Mouse (Mus musculus): ENCODE measurements around the gene Col5a3.
"Not testable (repeated sequence)": the region's sequence is repeated elsewhere in the genome, so short reads cannot be mapped to it uniquely, and the experiment has no call there.

Col5a3 gene

DNA sequence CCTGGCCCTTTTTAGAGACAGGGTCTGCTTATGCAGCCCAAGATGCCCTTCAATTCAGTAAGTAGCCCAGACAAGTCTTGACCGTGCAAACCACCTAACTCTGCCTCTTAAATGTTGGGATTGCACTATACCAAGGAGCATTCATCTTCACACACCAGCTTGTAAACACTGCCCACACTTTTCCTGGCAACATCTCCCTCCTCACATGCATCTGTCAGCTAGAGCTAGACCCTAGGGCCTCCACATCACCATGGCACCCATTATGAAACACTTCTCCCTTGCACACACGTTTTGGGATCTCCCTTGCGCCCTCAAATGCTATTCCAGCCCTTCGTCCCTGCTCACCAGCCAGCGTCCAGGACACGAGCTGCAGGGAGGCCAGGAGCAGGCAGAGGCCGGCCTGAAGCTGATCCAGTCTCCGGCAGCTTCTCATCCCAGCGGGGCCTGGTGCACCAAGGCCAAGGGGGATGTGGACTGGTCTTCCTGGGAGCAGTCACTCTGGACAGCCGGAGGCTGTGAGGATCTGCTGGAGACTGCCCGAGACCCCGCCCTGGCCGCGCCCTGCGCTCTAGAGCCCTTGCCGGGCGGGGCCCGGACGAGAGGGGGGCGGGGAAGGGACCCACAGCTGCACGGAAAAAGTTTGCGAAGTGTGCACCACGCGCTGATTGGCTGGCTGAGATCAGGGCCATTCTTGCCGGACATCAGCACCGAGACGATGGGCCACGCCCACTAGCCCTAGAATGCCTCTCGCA is at the start of gene Col5a3:
TSS of gene Col5a3 (minus strand) at position 547 of the 752 bp plus-strand sequence.
- DNase-seq (ENCODE audit: low spot score in 2 of 2) = peak in 1 of 2 experiments; percentile 39

DNA sequence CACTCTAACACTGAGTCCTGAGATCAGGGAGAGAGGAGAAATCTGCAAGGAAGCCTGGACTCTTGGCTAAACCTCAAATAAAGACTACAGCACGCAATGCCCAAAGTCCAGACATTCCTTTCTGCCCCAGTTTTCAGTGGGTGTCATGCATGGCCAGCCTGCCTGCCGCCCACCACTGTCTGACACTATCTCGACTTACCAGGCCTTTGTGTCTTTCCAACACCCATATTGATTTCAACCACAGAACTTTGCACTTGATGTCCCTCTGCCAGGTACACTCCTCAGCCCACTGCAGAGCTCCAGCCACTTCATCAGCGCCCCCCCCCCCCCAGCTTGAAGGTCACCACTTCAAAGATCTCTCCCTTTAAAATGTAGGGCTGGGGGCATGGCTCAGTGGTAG is 47.4 kb upstream of the Col5a3 start:
- no peak for DNase-seq (ENCODE audit: low spot score in 2 of 2)

DNA sequence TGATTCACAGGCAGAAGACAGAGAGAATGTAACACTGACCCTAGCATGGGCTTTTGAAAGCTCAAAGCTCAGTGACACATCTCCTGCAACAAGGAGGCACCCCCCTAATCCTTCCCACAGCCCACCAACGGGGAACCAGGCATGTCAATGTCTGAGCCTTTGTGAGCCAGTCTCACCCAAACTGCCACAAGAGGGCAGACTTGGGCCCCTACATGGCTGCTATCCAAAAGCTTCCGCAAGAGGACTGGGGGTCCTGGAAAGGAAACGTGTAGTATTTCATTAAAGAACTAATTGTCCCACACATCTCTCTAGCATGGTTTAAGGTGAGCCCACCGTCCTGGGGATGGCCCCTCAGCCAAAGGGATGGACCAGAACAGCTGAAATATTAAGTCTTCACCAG is 47.0 kb upstream of the Col5a3 start:
- DNase-seq (ENCODE audit: low spot score in 2 of 2) = no peak

DNA sequence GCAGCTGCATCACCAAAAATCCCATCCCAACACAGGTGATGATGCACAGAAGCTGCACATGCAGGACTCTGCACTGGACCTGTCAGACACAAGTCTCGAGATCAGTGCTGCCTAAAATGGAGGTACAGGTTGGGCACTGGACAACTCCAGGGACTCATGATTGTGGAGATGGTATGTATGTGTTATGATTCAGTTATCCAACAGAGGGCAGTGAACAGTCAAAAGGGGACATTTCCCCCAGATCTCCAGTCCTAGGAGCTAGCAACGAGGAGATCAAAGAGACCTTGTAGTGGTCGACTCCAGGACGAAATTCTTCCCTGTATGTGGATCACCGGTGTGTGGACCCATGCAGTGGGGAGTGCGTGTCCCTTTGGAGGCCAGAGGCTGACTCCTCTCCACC is 45.1 kb upstream of the Col5a3 start:
- DNase-seq (ENCODE audit: low spot score in 2 of 2) = no peak

DNA sequence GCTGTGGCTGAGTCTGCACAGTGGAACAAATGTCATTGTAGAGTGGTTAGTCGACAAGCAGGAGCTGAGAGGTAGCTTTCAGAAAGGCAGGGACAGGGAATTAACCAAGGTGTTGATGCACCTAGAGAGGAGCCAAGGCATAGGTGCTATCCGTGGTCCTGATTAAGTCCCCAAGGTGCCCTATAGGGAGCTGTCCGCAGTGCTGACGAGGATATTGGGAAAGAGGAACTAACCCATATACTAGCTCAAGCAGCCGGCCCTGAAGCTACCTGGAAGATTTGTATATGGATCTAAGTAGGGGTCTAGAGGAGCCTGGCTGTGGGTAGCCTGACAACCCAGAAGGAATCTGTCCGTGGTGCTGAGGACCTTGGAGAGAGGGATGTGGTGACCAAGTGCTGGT is 42.3 kb upstream of the Col5a3 start:
- DNase-seq (ENCODE audit: low spot score in 2 of 2) = no peak

DNA sequence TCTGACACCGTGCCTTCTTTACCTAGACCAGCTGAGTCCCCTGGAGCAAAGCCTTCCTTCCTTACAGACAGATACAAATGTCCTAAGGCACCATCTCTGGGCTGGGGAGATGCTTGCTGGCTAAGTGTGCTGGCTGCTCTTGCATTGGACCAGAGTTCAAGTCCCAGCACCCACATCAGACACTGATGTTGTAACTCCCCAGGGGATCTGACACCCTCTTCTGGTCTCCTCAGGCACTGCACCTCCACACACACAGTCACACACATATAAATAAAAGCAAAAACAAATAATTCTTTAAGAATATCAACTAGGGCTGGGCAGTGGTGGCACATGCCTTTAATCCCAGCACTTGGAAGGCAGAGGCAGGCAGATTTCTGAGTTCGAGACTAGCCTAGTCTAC is 35.3 kb upstream of the Col5a3 start:
- no peak for DNase-seq (ENCODE audit: low spot score in 2 of 2)

DNA sequence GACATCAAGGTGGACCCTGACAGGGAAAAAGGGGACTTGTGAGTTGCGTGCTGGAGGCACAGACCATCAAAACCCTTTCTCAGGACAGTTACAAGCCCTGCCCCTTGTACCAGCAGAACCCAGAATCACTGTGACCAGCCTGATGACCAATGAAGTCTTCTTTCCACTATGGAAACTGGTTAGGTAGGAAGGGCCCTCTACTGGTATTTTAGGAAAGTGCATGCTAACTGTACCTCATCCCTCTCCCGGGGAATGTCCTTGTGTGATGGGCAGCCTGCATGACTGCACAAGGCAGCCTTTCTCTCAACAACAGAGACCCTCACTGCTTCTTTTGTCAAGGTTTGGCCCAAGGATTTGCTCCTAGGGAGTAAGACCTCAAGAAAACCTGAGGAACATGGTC is 27.8 kb upstream of the Col5a3 start:
- no peak for DNase-seq (ENCODE audit: low spot score in 2 of 2)

DNA sequence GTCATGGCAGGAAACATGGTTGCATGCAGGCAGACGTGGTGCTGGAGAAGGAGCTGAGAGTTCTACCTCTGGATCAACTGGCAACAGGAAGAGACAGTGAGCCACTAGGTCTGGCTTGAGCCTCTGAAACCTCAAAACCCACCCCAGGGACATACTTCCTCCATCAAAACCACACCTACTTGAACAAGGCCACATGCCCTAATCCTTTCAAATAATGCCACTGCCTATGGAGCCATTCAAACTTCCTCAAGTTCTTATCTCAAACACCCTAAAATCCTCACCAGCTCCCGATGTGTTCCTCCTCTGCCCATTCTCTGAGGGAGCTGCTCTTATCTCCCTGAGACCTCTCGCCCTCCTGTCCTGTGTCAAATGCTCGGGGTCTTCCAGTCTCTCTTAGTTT is 27.3 kb upstream of the Col5a3 start:
- no peak for DNase-seq (ENCODE audit: low spot score in 2 of 2)

DNA sequence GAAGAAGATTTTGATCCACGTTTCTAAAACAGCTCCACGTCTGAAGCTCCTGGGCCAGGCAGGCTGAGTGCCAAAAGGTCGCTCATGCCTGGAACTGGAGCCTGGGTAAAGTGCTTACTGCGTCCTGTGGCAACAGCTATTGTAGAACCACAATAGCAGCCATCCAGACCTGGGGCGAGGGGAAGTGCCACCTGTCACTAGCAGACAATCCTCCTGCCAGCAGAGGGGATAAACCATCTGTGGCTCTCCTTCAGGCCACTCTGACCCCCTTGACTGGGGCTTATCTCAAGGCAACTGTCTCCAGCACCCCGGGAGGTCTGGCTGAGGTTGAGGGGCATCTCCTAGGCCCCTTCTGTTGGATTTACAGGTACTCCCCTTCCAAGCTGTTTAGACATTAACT is 24.1 kb upstream of the Col5a3 start:
- DNase-seq (ENCODE audit: low spot score in 2 of 2) = no peak

DNA sequence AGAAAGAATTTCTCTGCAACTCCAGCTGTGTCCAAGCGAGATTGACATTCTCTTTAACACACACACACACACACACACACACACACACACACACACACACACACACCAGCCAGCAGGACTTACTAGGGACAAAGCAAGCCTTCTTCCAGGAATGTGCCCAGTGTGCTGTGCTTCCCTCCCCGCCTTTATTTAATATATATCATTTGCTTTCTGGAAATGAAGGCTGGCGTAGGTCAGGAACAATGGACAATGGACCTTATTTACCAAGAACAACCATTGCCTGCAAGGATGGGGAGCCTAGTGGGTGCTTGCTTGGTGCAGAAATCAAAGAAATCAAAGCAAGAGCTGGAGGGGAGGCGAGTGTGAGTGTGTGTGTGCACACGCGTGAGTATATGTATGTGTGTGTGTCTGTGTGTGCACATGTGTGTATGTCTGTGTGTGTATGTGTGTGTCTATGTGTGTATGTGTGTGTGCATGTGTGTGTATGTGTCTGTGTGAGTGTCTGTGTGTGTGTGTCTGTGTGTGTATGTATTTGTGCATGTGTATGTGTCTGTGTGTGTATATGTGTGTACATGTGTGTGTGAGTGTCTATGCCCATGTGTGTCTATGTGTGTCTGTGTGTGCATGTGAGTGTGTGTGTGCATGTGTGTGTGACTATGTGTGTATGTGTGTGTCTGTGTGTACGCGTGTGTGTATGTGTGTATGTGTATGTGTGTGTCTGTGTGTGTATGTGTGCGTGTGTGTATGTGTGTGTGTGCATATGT is 22.5 kb upstream of the Col5a3 start:
- no peak for DNase-seq (ENCODE audit: low spot score in 2 of 2)

DNA sequence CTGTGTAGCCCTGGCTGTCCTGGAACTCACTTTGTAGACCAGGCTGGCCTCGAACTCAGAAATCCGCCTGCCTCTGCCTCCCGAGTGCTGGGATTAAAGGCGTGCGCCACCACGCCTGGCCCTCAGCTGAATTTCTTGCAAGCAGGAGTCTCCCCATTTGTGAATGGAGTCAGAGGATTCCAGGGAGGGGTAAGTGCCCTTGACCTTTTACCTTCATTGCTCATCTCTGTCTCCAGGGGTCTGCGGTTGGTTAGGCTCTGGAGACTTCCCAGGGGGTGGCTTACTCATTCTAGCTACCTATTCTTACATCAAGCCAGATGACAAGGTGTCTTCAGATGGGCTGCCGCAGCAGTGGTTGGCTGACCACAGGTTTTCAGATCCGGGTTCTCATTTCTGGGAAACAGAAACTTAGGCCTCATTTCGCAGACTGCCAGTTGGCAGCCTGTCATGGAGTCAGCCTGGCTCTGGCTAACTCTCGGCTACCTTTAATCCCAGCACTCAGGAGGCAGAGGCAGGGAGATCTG is 20.6 kb upstream of the Col5a3 start:
- not testable (repeated sequence) for DNase-seq (ENCODE audit: low spot score in 2 of 2)

DNA sequence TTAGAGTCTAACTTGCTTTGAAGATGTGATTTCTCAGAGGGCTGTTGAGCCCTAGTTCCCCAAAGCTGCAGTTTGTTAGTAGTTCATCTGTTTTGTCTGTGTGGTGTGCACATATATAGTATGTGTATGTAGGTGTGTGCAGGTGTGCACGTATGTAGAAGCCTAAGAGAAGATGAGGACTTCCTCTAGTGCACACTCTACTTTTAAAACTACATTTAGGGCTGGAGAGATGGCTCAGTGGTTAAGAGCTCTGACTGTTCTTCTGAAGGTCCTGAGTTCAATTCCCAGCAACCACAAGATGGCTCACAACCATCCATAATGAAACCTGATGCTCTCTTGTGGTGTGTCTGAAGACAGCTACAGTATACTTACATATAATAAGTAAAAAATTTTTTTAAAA is 20.0 kb upstream of the Col5a3 start:
- no peak for DNase-seq (ENCODE audit: low spot score in 2 of 2)

DNA sequence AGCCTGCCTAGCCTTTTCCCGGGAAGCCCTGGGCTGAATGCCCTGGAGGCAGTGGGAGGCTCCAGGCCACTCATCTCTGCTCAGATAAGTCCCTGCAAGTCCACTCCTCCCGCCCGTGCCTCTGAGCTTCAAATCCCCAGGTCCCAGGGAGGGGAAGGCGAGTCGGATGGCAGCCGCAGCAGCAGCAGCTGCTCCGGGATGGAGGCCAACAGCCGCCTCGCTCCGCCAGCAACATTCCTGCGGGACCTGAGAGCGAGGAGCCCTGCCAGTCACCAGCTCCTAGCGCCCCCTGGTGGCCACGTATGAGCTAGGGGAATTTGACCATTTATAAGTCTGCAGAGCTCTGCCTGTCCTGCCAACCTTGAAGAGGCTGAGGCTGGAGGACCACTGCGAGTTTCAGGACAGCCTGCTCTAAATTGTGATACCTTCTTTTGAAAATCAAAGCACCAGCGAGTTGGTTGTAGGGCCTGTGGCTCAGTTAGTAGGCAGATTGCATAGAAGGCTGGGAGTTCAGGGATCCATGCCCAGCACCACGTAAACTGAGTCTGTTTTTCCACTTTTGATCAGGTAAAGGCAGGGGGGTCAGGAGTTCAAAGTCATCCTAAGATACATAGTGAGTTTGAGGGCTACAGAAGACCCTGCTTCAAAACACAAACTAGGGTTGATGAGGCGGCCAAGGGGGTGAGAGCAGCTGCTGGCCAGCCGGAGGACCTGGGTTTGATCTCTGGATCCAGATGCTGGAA is 16.2 kb upstream of the Col5a3 start:
- DNase-seq (ENCODE audit: low spot score in 2 of 2) = peak; percentile 94 to 96

DNA sequence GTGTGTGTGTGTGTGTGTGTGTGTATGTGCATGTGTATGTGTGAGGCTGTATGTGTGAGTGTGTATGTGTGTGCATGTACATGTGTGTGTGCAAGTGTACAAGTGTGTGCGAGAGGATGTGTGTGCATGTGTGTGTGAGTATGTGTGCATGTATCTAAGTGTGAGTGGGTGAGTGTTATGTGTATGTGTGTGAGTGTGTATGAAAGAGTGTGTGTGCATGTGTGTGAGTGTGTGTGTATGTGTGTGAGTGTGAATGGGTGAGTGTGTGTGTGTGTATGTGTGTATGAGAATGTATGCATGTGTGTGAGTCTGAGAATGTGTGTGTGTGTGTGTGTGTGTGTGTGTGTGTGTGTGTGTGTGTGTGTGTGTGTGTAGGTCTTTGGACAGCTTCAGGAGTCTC is 13.3 kb upstream of the Col5a3 start:
- DNase-seq (ENCODE audit: low spot score in 2 of 2) = no peak

DNA sequence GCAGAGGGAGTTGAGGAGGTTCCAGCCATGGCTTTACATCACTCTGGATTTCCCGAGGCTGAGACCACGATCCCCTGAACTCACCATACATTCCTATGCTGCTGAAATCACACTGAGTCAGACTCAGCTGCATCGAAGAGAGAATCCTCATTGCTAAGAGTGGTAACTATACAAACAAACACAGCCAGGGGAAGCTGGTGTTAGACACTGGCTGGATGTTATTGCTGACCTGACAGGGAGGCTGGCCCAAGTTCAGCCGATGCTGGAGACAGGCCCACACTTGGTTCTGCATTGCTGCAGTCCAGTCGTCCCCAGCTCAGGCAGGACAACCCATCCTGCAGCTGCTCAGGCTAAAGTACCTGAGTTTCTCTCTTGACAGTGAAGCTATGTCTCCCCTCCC is 10.9 kb upstream of the Col5a3 start:
- no peak for DNase-seq (ENCODE audit: low spot score in 2 of 2)

DNA sequence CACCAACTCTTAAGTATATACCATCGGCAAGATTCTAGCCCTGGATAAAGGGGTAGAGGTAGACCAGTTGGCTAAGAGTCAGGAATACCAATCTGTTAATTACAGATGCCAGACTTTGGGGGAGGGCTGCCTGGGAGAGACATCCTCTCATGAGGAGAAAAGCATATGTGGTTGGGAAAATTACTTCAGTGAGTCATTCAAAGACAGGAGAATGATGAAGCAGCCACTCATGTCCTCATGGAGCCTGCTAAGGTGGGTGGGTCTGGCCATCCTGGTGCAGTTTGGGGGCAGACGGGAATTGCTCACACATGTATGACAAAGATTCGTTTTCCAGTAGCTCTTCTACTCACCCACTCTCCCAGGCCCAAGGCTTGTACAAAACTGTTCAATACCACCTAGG is 8.0 kb upstream of the Col5a3 start:
- DNase-seq (ENCODE audit: low spot score in 2 of 2) = no peak

DNA sequence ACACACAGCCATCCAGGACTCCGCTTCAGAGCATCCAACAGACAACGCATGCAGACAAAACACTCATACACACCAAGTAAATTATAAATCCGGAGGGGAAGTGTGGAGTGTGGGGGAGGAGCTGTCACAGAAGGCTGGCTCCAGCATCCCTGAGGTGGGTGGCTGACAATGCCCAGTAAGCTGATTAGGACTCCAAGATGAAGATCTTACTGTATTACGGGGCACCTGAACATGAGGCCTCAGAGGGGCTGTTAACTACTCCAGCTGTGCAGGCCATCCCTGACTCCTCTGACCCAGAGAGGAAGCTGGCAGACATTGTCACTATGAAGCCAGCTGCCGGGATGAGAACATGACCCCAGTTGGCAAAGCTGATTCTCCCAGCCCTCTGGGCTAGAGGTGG is 5.1 kb upstream of the Col5a3 start:
- no peak for DNase-seq (ENCODE audit: low spot score in 2 of 2)

DNA sequence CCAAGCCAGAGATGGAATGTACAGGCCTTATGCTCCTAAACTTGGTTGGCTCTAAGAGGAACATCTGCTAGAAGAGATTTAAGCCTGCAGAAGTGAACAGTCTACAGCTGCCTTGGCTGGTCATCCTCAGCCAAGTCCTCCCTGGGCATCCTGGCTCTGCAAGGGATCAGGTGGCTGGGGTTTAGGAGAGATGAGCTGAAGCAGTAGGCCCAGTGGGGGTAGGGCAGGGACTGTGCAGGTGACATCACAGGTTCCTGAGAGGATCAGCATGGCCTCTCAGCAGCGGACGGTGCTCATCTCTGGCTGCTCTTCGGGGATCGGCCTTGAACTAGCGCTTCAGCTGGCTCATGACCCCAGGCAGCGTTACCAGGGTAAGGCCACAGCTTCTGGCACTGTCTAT is 3.4 kb upstream of the Col5a3 start, which contains the start of gene Rdh8:
TSS of gene Rdh8 (plus strand) at position 268 of the 400 bp plus-strand sequence.
- no peak for DNase-seq (ENCODE audit: low spot score in 2 of 2)

DNA sequence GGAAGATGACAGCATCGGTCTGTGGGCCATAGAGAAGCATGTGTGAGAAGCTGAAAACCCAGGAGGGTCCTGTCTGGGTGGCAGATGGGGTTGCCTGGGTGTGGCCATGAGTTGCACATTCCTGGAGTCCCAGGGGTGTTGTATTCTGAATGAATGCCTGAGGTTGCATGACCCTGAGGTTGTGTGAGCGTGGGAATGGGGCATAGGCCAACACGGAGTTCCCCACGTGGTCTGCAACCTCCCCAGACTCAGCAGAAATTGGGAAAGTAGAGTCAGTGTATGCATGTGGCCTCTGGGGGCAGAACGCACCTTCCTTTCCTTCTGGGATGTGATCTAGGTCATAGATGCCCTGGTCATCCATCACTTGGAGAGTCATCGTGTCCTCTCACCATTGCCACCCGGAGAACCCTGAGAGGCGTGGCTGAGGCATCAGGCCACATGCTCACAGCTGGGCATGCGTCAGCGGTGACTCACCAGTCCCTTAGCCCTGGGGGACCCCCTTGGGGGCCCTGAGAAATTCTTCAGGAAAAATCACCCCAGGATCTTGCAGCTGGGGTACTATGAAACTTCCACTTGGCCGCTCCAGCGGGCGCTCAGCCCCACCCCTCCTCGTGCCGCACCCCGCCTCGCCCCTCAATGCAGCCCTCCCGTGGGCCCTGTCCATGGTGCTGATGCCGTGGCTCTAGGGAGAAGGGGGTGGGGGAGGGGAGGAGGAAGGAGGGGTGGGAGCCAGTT is 2.2 kb downstream of the Col5a3 start:
- no peak for DNase-seq (ENCODE audit: low spot score in 2 of 2)

DNA sequence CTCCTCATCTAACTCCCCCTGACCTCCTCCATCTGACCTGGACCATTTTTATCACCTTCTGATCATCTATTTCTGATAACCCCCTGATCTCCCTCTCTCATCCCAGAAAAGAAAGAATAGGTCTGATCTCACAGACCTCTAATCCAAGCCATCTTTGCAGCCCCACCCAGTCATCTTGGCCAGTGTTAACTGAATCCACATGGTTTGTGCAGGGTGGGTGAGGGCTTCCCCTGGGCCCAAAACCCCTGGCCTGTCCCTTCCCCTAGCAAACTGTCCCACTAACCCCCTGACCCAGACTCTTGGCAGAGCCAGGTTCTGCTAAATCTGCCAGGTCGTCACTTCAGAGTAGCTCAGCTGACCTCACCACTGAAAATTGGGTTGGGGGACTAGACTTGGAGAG is 4.1 kb downstream of the Col5a3 start:
- DNase-seq (ENCODE audit: low spot score in 2 of 2) = no peak

DNA sequence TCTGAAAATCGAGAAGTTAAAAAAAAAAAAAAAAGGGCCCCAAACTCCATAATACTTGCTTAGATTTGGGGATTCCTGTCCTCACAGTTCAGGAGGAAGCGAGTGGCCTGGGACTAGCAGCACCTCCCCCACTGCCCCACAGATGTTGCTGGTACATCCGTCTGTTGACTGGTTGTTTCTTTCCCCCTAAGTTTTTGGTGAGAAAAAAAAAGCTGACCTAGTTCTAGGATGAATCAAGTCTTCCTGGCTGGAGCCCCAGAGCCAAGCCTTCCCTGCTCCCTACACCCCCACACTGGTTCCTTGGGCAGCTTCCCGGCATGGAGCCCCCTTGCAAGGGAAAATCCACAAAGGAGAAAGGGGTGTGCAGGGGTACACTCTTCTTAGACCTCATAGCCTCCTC is 4.6 kb downstream of the Col5a3 start:
- peak in 1 of 2 experiments; percentile 28 for DNase-seq (ENCODE audit: low spot score in 2 of 2)

DNA sequence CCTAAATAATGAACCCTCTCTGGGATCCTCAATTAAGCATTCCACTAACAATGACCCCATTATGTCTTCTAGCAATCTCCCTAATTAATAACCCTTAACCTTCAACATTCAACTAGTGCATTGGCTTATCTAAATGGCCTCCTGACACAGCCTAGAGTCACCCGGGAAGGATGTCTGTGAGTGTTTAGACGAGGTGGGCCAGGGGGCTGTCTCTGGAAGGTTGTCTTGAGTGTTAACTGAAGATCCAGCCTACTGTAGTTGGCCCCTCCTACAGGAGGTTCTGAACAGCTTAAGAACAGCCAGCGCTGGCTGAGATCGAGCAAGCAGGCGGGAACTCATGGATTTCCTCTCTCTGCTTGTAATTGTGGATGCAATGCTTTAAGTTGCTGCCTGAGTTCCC is 9.2 kb downstream of the Col5a3 start:
- no peak for DNase-seq (ENCODE audit: low spot score in 2 of 2)

Data from right cerebral cortex, postnatal 10 days (tissue).